Mouse (Mus musculus) left cerebral cortex, postnatal 14 days (tissue): ENCODE measurements at regions not wholly inside any gene's neighbourhood (a gene's known extent, or its start where the extent isn't known, plus 50 kb on each side); places are given as distances from the start of the nearest gene placed in this dataset.

ENCODE experiments used
- DNase-seq, 2 experiments: peaks; one replicate each; pipeline ENCODE4 v3.0.0; 2021 to 2022; ENCODE audit warnings: low spot score in 2 of 2, mixed read lengths in 1 of 2
- intact Hi-C: fragments of 180-260 bp; cut with DNase I; formaldehyde crosslinking; loops from one replicate; pipeline ENCODE4 v1.15.1; 2025

GRCm38 (mm10) chr3:36284066-36284465, 62.0 kb upstream of the Qrfpr start:
- intact Hi-C loops = no loop called here
- DNase-seq = no peak

- intact Hi-C loops = no loop called here
- no peak for DNase-seq
Measured at GRCm38 (mm10) chr3:36275502-36275901, 53.4 kb upstream of the Qrfpr start.
